Mouse (Mus musculus): ENCODE data around the gene Gpr19.

GRCm38 (mm10) chr6:134862671-134863104 lies 35.7 kb downstream of the Gpr19 start:
- no peak for TF ChIP-seq CTCF (IDR thresholded peaks at IDR 0.05; ENCODE audit: extremely low read depth, insufficient read length, insufficient replicate concordance, low read depth, low read length)
- TF ChIP-seq POLR2A (IDR thresholded peaks at IDR 0.05; ENCODE audit: low read depth, low read length) = no peak

Data from small intestine, adult 2 months (tissue).